Mouse (Mus musculus) liver, embryonic 12.5 days (tissue): ENCODE measurements around the gene Gm47996. TPM values are rescaled to one million over a fixed set of nuclear protein-coding genes. Genes with fewer than 3 reads are reported as not detected.
"Not testable (repeated sequence)": the region's sequence is repeated elsewhere in the genome, so short reads cannot be mapped to it uniquely, and the experiment has no call there.

Experiments
- ATAC-seq: fragments of 200-750 bp; cut with Nextera tagmentation; 2 replicates; pipeline ENCODE4 v1.8.0; 2017; ENCODE audit warnings: moderate number of reproducible peaks, mild to moderate bottlenecking, moderate library complexity
- H3K27ac ChIP-seq: fragments of 300-500 bp; sonication (generic); 2 replicates; pipeline ENCODE4 v1.5.1; 2016; ENCODE audit warnings: mild to moderate bottlenecking
- H3K27me3 ChIP-seq: fragments of 300-500 bp; sonication (generic); replicated peaks from 2 replicates; pipeline ENCODE4 v1.6.1; 2016; ENCODE audit warnings: mild to moderate bottlenecking, moderate library complexity
- H3K36me3 ChIP-seq: fragments of 300-500 bp; sonication (generic); 2 replicates; pipeline ENCODE4 v1.6.1; 2016; ENCODE audit warnings: mild to moderate bottlenecking, moderate library complexity
- H3K4me1 ChIP-seq: fragments of 300-500 bp; sonication (generic); 2 replicates; pipeline ENCODE4 v1.6.1; 2016
- H3K4me2 ChIP-seq: fragments of 300-500 bp; sonication (generic); 2 replicates; pipeline ENCODE4 v1.6.1; 2016; ENCODE audit warnings: mild to moderate bottlenecking, moderate library complexity
- H3K4me3 ChIP-seq: fragments of 300-500 bp; sonication (generic); 2 replicates; pipeline ENCODE4 v1.5.1; 2016; ENCODE audit warnings: mild to moderate bottlenecking, moderate library complexity
- H3K9ac ChIP-seq: fragments of 300-500 bp; sonication (generic); 2 replicates; pipeline ENCODE4 v1.6.1; 2016; ENCODE audit warnings: mild to moderate bottlenecking, moderate library complexity
- H3K9me3 ChIP-seq: fragments of 300-500 bp; sonication (generic); replicated peaks from 2 replicates; pipeline ENCODE4 v1.6.1; 2016; ENCODE audit warnings: mild to moderate bottlenecking, moderate library complexity
- WGBS: fragments of 180-500 bp; shearing (Covaris S2); methylation state at CpG from one replicate; pipeline ENCODE4 v1.1.7; 2016; ENCODE audit not compliant: insufficient replicate concordance; 5-methylcytosine and 5-hydroxymethylcytosine counted together
- polyA plus RNA-seq: library from polyadenylated mRNA; unstranded; fragments of >200 nt; fragmentation: Nextera tagmentation; extraction: Ambion mirVana; gene quantifications from 2 replicates; pipeline ENCODE4 v1.2.1, GENCODE M21; 2016

The Gm47996 gene
- polyA plus RNA-seq, 1 experiment from 2014 or later: 0.35 TPM

DNA sequence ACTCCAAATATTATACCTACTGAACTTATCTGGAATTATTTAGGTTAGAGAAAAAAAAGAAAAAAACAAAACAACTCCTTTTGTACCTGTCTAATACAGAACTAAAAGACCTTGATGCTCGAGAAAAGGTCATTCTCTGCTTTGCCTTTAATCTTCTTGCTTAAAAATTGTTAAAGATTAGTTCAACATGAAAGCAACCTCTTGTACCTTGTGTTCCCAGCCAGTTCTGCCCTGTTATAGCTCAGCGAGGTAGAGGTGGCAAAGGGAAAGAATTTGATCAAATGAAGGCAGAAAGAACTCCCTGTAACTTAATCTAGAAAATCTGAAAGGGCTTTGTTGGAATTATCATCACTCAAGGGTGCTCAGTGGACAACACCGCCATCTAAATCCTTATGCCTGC, 23.7 kb upstream of the Gm47996 start:
- H3K4me2 ChIP-seq, H3K4me3 ChIP-seq, H3K36me3 ChIP-seq, H3K27ac ChIP-seq, H3K9me3 ChIP-seq, H3K27me3 ChIP-seq, H3K9ac ChIP-seq, ATAC-seq: not testable (repeated sequence)
- H3K4me1 ChIP-seq: peaks cover 27% of the 10 kb centered on the region
- 79% methylated on average over 3 of the region's 3 CpGs for WGBS

- H3K4me1 ChIP-seq: peaks cover 20% of the 10 kb centered on the region
- ATAC-seq: peak; percentile 67
- not testable (repeated sequence) for H3K27ac ChIP-seq, H3K27me3 ChIP-seq, H3K9ac ChIP-seq, H3K36me3 ChIP-seq, H3K4me3 ChIP-seq, H3K9me3 ChIP-seq, H3K4me2 ChIP-seq
- WGBS: 57% methylated on average over 4 of the region's 4 CpGs
Measured at GRCm38 (mm10) chr1:151186879-151187424, 23.0 kb upstream of the Gm47996 start.

DNA sequence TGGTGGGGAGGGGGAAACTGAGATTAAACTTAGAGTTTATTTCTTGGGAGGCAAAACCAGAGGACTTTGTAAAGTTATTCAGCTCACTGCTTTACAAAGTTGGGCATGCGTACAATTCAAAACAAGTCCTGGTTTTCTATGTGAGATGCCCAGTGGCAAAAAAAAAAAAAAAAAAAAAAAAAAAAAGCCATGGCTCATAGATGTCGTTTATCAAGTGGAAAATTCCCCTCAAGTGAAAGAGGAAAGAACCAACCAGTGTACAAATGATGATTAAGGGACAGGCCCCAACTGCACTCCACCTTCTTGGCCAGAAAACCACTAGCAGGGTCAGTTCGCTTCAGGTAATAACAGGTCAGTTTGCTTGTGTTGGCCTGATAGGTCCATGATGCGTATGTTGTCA, 21.5 kb upstream of the Gm47996 start:
- no peaks in the 10 kb centered on the region for H3K9me3 ChIP-seq
- no peaks in the 10 kb centered on the region for H3K36me3 ChIP-seq
- H3K27me3 ChIP-seq: no peaks in the 10 kb centered on the region
- no peak overlapping the region for H3K4me2 ChIP-seq
- no peak overlapping the region for H3K27ac ChIP-seq
- peaks cover 24% of the 10 kb centered on the region for H3K4me1 ChIP-seq
- H3K9ac ChIP-seq: no peak overlapping the region
- ATAC-seq: no peak
- no peak overlapping the region for H3K4me3 ChIP-seq
- 72% methylated on average over 4 of the region's 4 CpGs for WGBS

DNA sequence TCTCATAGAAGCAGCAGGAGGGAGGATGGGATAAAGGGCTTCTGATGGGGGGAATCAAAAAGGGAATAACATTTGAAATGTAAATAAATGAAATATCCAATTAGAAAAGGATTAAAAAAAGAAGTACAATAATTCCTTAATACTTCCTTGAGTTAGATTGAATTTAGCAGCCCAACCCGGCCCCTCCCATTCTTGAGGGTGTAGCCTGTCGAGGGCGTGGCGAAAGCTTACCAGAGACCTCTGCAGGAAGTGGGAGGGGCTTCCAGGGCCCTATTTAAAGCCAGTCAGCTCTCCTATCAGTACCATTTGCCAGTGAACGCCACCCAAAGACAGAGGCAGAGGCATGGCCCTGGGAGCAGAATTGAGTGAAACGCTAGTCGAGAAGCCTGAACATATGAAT, 17.9 kb upstream of the Gm47996 start, which contains the start of gene Gm8947:
Gene Gm8947, plus strand, starts transcription at position 302 of the 400 bp plus-strand sequence.
- H3K9ac ChIP-seq, H3K27ac ChIP-seq, H3K9me3 ChIP-seq, H3K36me3 ChIP-seq, H3K27me3 ChIP-seq, H3K4me3 ChIP-seq: not testable (repeated sequence)
- peak within 1 kb of the TSS; percentile 19; the same call in 1 of the 2 replicates for H3K4me2 ChIP-seq
- peaks cover 18% of the 10 kb centered on the region for H3K4me1 ChIP-seq
- peak; percentile 73; the same call in 1 of the 2 replicates for ATAC-seq
- WGBS: 60% methylated on average over 1 of the region's 7 CpGs

- not testable (repeated sequence) for H3K36me3 ChIP-seq, H3K27ac ChIP-seq, H3K9ac ChIP-seq, H3K4me3 ChIP-seq, H3K27me3 ChIP-seq, ATAC-seq, H3K9me3 ChIP-seq
- H3K4me1 ChIP-seq: peaks cover 19% of the 10 kb centered on the region
- 91% methylated on average over 15 of the region's 15 CpGs for WGBS
- 0 out of 2 replicates have a peak overlapping the region, but pooled peaks have one; percentile 19 for H3K4me2 ChIP-seq
Measured at GRCm38 (mm10) chr1:151192739-151193138, 17.2 kb upstream of the Gm47996 start.

- H3K27ac ChIP-seq, H3K36me3 ChIP-seq, H3K27me3 ChIP-seq, ATAC-seq, H3K9ac ChIP-seq, H3K9me3 ChIP-seq, H3K4me3 ChIP-seq, H3K4me2 ChIP-seq: not testable (repeated sequence)
- WGBS: 71% methylated on average over 4 of the region's 4 CpGs
- peaks cover 25% of the 10 kb centered on the region for H3K4me1 ChIP-seq
Measured at GRCm38 (mm10) chr1:151195986-151196385, 13.9 kb upstream of the Gm47996 start.

GRCm38 (mm10) chr1:151196690-151197089, 13.2 kb upstream of the Gm47996 start:
- 44% methylated on average over 3 of the region's 3 CpGs for WGBS
- H3K36me3 ChIP-seq, H3K9ac ChIP-seq, H3K27ac ChIP-seq, H3K9me3 ChIP-seq, H3K4me2 ChIP-seq, H3K27me3 ChIP-seq, H3K4me3 ChIP-seq: not testable (repeated sequence)
- peaks cover 25% of the 10 kb centered on the region for H3K4me1 ChIP-seq
- ATAC-seq: peak; percentile 25; the same call in 1 of the 2 replicates

GRCm38 (mm10) chr1:151198120-151198519, 11.8 kb upstream of the Gm47996 start, which contains the start of gene Gm47995:
Gm47995 (plus strand) TSS chr1:151198448.
- WGBS: 24% methylated on average over 2 of the region's 4 CpGs
- H3K4me3 ChIP-seq: not testable (repeated sequence)
- ATAC-seq: 0 out of 2 replicates have a peak, but pooled peaks have one; percentile 59

DNA sequence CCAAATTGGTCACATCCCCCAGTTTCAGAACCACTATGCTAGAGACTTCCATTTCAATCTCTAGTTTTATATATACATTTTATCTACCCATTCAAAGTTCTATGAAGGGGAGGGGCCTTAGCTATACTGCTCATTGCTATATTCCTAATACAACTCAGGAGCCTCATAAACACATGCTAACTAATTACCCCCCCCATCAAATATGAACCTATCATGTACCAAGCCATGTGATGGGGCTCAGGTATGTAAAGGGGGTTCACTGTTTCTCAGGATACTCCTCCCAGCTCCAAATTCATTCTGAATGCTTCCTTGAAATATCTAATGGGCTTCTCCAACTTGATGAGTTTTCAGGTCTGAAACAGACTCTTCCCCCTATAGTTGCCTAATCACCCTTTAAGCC, 9.3 kb upstream of the Gm47996 start:
- not testable (repeated sequence) for ATAC-seq, H3K4me2 ChIP-seq, H3K4me3 ChIP-seq, H3K27me3 ChIP-seq, H3K9me3 ChIP-seq, H3K27ac ChIP-seq, H3K36me3 ChIP-seq, H3K9ac ChIP-seq
- peaks cover 17% of the 10 kb centered on the region for H3K4me1 ChIP-seq

More at GRCm38 (mm10) chr1:151198120-151198519, 11.8 kb upstream of the Gm47996 start, which contains the start of gene Gm47995:
- not testable (repeated sequence) for H3K9me3 ChIP-seq, H3K27ac ChIP-seq, H3K9ac ChIP-seq, H3K4me2 ChIP-seq, H3K36me3 ChIP-seq, H3K27me3 ChIP-seq
- peaks cover 17% of the 10 kb centered on the region for H3K4me1 ChIP-seq

DNA sequence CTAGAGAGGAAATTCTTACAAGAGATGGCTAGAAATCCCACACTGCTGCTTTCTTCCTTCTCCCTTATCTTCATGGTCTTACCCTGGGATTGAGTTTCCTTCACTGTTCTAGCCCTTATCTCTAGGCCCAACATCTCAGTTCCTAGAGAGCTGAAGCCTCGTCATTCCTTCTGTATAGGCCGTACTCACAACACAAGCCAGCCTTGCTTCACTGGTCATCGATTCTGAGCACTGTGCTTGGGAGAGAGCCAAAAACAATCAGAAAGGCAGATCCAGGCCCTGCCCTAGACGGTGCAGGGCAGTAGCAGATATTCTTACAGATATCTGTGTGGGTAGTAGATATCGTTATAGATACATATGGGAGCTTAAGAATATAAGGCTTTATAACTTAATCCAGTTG, 7.2 kb upstream of the Gm47996 start:
- H3K36me3 ChIP-seq, H3K9ac ChIP-seq, H3K27ac ChIP-seq, H3K4me2 ChIP-seq, H3K4me3 ChIP-seq, H3K27me3 ChIP-seq, H3K9me3 ChIP-seq, H3K4me1 ChIP-seq: not testable (repeated sequence)
- WGBS: 48% methylated on average over 4 of the region's 5 CpGs
- peak; percentile 69 for ATAC-seq

- H3K36me3 ChIP-seq, H3K4me3 ChIP-seq, H3K4me1 ChIP-seq, H3K9me3 ChIP-seq, H3K27ac ChIP-seq, H3K9ac ChIP-seq, H3K27me3 ChIP-seq, H3K4me2 ChIP-seq, ATAC-seq: not testable (repeated sequence)
- no CpG with 5 or more reads among the region's 6 CpGs for WGBS
Measured at GRCm38 (mm10) chr1:151203818-151204217, 6.1 kb upstream of the Gm47996 start, which contains the start of gene 3110040M04Rik. 3110040M04Rik (plus strand) TSS chr1:151204121.

GRCm38 (mm10) chr1:151208493-151208892, 1.4 kb upstream of the Gm47996 start:
- ATAC-seq: peak; percentile 69
- 59% methylated on average over 4 of the region's 5 CpGs for WGBS
- H3K27ac ChIP-seq, H3K4me3 ChIP-seq, H3K36me3 ChIP-seq, H3K9me3 ChIP-seq, H3K9ac ChIP-seq, H3K27me3 ChIP-seq, H3K4me2 ChIP-seq: not testable (repeated sequence)
- H3K4me1 ChIP-seq: peaks cover 15% of the 10 kb centered on the region

- ATAC-seq, H3K27me3 ChIP-seq: not testable (repeated sequence)
Measured at GRCm38 (mm10) chr1:151208944-151209343, 987 bp upstream of the Gm47996 start.

More at GRCm38 (mm10) chr1:151208944-151209343, 987 bp upstream of the Gm47996 start:
- not testable (repeated sequence) for H3K4me3 ChIP-seq, H3K4me2 ChIP-seq, H3K36me3 ChIP-seq, H3K9me3 ChIP-seq, H3K9ac ChIP-seq, H3K27ac ChIP-seq
- peaks cover 15% of the 10 kb centered on the region for H3K4me1 ChIP-seq
